Mouse (Mus musculus): ENCODE measurements around the gene Fam19a3. TPM values are rescaled to one million over a fixed set of nuclear protein-coding genes. Genes with fewer than 3 reads are reported as not detected.
A peak's percentile ranks its signal among the peaks of the same experiment; 100 is the strongest.

Fam19a3 gene
- polyA plus RNA-seq, 1 experiment, result not detected

DNA sequence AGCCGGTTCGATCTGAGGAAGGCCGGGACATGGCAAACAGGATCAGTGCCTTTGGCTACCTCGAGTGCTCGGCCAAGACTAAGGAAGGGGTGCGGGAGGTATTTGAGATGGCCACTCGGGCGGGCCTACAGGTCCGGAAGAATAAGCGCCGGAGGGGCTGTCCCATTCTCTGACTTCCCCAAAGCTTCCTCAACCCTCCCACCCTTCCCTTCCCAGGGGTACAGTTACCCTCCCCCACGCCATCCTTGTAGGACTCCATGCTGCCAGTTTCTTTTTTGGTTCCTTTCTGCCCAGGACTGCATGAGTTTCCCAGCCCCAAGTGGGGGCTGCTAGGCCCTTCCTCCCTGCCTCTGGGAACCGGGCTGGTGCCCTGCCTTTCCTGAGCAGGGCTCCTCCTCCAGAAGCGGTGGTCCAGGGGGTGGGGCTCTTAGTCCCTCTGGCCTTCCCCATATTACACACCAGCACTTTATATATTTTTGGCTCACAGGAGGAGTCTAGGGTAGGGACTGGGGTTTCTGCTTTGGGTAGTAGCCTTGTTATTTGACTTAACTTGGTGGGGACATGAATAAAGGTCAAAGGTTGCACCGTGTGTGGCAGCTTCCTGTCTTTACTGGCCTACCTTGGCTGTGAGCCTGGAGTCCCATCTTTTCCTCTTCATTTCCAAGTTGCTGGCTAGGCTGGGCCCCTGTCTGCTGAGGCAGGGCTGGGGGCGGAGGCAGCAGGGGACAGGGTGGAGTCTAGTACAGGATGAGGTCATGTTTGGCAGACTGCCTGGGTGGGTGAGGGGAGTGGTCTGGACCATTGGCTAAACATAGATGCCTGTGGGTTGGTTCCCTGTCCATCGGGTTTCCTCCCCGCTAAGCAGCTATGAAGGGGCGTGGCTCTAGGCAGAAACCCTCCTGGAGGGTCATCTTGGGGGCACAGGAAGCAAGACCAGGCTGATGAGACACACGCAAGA lies 12.5 kb upstream of the Fam19a3 start:
- Histone ChIP-seq H3K4me3 (ENCODE audit: insufficient read depth, low read depth, low read length) (no peak overlapping the region), H3K4me1 (ENCODE audit: control insufficient read depth, insufficient read depth, low read length) (peaks cover 32% of the 10 kb centered on the region), H3K27ac (ENCODE audit: insufficient read depth, low read depth, low read length) (no peak overlapping the region)
- no peak for TF ChIP-seq CTCF (IDR thresholded peaks at IDR 0.05; ENCODE audit: insufficient read depth, low read depth, low read length)
- no peak for TF ChIP-seq POLR2A (IDR thresholded peaks at IDR 0.05; ENCODE audit: insufficient read depth, low read depth, low read length)
- WGBS, result 66% methylated on average over 20 of the region's 20 CpGs

- H3K27ac ChIP-seq (ENCODE audit: insufficient read depth, low read depth, low read length), result no peak overlapping the region
- peaks cover 41% of the 10 kb centered on the region for H3K4me1 ChIP-seq (ENCODE audit: control insufficient read depth, insufficient read depth, low read length)
- H3K4me3 ChIP-seq (ENCODE audit: insufficient read depth, low read depth, low read length), result no peak overlapping the region
- TF ChIP-seq CTCF (IDR thresholded peaks at IDR 0.05; ENCODE audit: insufficient read depth, low read depth, low read length) (no peak), POLR2A (IDR thresholded peaks at IDR 0.05; ENCODE audit: insufficient read depth, low read depth, low read length) (no peak)
- WGBS, result 84% methylated on average over 15 of the region's 15 CpGs
Measured at GRCm38 (mm10) chr3:104792360-104793270, 11.0 kb upstream of the Fam19a3 start.

DNA sequence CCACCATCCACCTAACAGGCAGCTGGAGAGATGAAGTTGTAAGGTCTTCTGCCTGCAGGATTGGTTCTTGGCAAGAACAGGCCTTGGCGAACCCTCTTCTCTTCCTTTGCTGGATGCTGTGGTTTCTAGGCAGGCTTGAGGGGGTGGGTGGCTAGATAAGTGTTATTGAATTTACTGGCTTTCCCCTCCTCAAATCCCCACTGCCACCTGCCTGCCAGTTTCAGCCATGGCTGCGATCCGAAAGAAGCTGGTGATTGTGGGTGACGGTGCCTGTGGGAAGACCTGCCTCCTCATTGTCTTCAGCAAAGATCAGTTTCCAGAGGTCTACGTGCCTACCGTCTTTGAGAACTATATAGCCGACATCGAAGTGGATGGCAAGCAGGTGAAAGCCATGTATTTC lies 10.0 kb upstream of the Fam19a3 start:
- no peak overlapping the region for H3K27ac ChIP-seq (ENCODE audit: insufficient read depth, low read depth, low read length)
- TF ChIP-seq CTCF (IDR thresholded peaks at IDR 0.05; ENCODE audit: insufficient read depth, low read depth, low read length), result no peak
- TF ChIP-seq POLR2A (IDR thresholded peaks at IDR 0.05; ENCODE audit: insufficient read depth, low read depth, low read length), result no peak
- H3K4me1 ChIP-seq (ENCODE audit: control insufficient read depth, insufficient read depth, low read length), result peaks cover 41% of the 10 kb centered on the region
- WGBS, result 79% methylated on average over 8 of the region's 8 CpGs
- no peak overlapping the region for H3K4me3 ChIP-seq (ENCODE audit: insufficient read depth, low read depth, low read length)

DNA sequence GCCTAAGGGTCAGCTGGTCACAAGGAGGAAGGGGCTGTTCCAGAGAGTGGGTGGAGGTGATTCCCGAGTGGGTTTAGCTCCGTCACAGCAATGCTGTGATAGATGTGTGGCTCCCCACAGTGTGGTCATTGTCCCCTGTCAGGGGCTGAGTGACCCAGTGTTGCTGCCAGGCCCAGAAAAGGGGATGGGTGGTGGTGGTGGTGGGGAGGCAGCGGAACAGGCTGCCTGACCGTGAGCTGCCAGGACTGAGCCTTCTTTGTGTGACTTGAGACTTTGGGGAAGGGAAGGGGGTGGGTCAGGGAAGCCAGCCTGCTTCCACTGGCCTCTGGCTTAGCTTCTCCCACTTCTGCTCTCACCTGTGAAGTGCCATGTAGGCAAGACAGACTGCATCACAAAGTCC lies 9.4 kb upstream of the Fam19a3 start:
- peaks cover 41% of the 10 kb centered on the region for H3K4me1 ChIP-seq (ENCODE audit: control insufficient read depth, insufficient read depth, low read length)
- H3K4me3 ChIP-seq (ENCODE audit: insufficient read depth, low read depth, low read length), result peak overlapping the region; percentile 2; the same call in 1 of the 2 replicates
- no peak for TF ChIP-seq POLR2A (IDR thresholded peaks at IDR 0.05; ENCODE audit: insufficient read depth, low read depth, low read length)
- no peak for TF ChIP-seq CTCF (IDR thresholded peaks at IDR 0.05; ENCODE audit: insufficient read depth, low read depth, low read length)
- no peak overlapping the region for H3K27ac ChIP-seq (ENCODE audit: insufficient read depth, low read depth, low read length)
- 42% methylated on average over 4 of the region's 4 CpGs for WGBS

GRCm38 (mm10) chr3:104790401-104790937 lies 8.8 kb upstream of the Fam19a3 start:
- Histone ChIP-seq H3K4me3 (ENCODE audit: insufficient read depth, low read depth, low read length) (peak overlapping the region; percentile 2; the same call in 1 of the 2 replicates), H3K27ac (ENCODE audit: insufficient read depth, low read depth, low read length) (no peak overlapping the region), H3K4me1 (ENCODE audit: control insufficient read depth, insufficient read depth, low read length) (peaks cover 41% of the 10 kb centered on the region)
- WGBS, result 25% methylated on average over 6 of the region's 6 CpGs
- TF ChIP-seq CTCF (IDR thresholded peaks at IDR 0.05; ENCODE audit: insufficient read depth, low read depth, low read length) (no peak), POLR2A (IDR thresholded peaks at IDR 0.05; ENCODE audit: insufficient read depth, low read depth, low read length) (no peak)

DNA sequence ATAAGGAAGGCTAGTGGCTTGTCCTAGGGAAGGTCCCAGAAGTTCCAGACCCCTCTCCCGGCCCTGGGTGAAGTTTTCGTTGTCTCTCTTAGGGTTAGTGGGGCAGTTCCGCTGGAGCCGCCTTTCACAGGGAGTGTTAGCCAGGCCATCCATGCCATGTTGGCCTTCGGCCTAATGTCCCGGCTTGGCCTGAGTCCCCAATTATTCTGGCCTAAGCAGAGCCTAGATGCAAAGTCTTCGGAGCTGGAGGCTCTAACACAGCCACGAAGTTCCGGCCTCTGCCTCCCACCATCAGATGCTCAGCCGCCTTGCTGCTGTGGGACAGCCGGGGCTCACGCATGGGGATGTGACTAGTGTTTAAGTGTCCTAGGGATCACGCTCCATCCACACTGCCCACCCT lies 8.2 kb upstream of the Fam19a3 start:
- H3K27ac ChIP-seq (ENCODE audit: insufficient read depth, low read depth, low read length), result no peak overlapping the region
- WGBS, result 40% methylated on average over 13 of the region's 13 CpGs
- TF ChIP-seq POLR2A (IDR thresholded peaks at IDR 0.05; ENCODE audit: insufficient read depth, low read depth, low read length) (no peak), CTCF (IDR thresholded peaks at IDR 0.05; ENCODE audit: insufficient read depth, low read depth, low read length) (no peak)

GRCm38 (mm10) chr3:104789312-104789605 lies 7.6 kb upstream of the Fam19a3 start:
- no peak overlapping the region for H3K27ac ChIP-seq (ENCODE audit: insufficient read depth, low read depth, low read length)
- TF ChIP-seq POLR2A (IDR thresholded peaks at IDR 0.05; ENCODE audit: insufficient read depth, low read depth, low read length), result no peak
- TF ChIP-seq CTCF (IDR thresholded peaks at IDR 0.05; ENCODE audit: insufficient read depth, low read depth, low read length), result no peak
- WGBS, result 29% methylated on average over 10 of the region's 10 CpGs

More for the DNA sequence above, 8.2 kb upstream of the Fam19a3 start:
- Histone ChIP-seq H3K4me3 (ENCODE audit: insufficient read depth, low read depth, low read length) (peak overlapping the region; percentile 44; the same call in 1 of the 2 replicates), H3K4me1 (ENCODE audit: control insufficient read depth, insufficient read depth, low read length) (peaks cover 41% of the 10 kb centered on the region)

GRCm38 (mm10) chr3:104788561-104789311 lies 7.1 kb upstream of the Fam19a3 start:
- Histone ChIP-seq H3K4me3 (ENCODE audit: insufficient read depth, low read depth, low read length) (peak overlapping the region; percentile 44), H3K4me1 (ENCODE audit: control insufficient read depth, insufficient read depth, low read length) (peaks cover 36% of the 10 kb centered on the region), H3K27ac (ENCODE audit: insufficient read depth, low read depth, low read length) (no peak overlapping the region)
- WGBS, result 1% methylated on average over 52 of the region's 52 CpGs
- TF ChIP-seq CTCF (IDR thresholded peaks at IDR 0.05; ENCODE audit: insufficient read depth, low read depth, low read length), result peak; percentile 52; the same call in 1 of the 2 replicates
- no peak for TF ChIP-seq POLR2A (IDR thresholded peaks at IDR 0.05; ENCODE audit: insufficient read depth, low read depth, low read length)

More at GRCm38 (mm10) chr3:104789312-104789605, 7.6 kb upstream of the Fam19a3 start:
- Histone ChIP-seq H3K4me3 (ENCODE audit: insufficient read depth, low read depth, low read length) (peak overlapping the region; percentile 44), H3K4me1 (ENCODE audit: control insufficient read depth, insufficient read depth, low read length) (peaks cover 36% of the 10 kb centered on the region)
